Mouse (Mus musculus) spleen, adult 2 months (tissue): ENCODE data around the gene Schip1.

Experiments used
- CTCF ChIP-seq: fragments of 200-500 bp; IDR thresholded peaks from 2 replicates; pipeline ENCODE4 v1.5.1; 2011; ENCODE audit warnings: mild to moderate bottlenecking, inconsistent platforms; ENCODE audit not compliant: insufficient read depth, insufficient read length, insufficient replicate concordance; ENCODE audit errors: extremely low read depth
- POLR2A ChIP-seq: fragments of 200-500 bp; IDR thresholded peaks from 2 replicates; pipeline ENCODE4 v1.6.1; 2011; ENCODE audit warnings: low read depth, low read length, inconsistent platforms

GRCm38 (mm10) chr3:68570319-68570718 lies 505.7 kb downstream of the Schip1 start:
- TF ChIP-seq CTCF (no peak), POLR2A (no peak)
